Mouse (Mus musculus) cerebellum, adult 18-20 months (tissue): Measurements from ENCODE around the gene Cd180.
A peak's percentile ranks its signal among the peaks of the same experiment; 100 is the strongest.
"Not testable (repeated sequence)": the region's sequence is repeated elsewhere in the genome, so short reads cannot be mapped to it uniquely, and the experiment has no call there.

Experiments
- DNase-seq, 2 experiments: peaks; one replicate each; pipeline ENCODE4 v3.0.0; 2021

The Cd180 gene

GRCm38 (mm10) chr13:102693341-102693801 lies at the start of gene Cd180:
TSS of gene Cd180 (plus strand) at chr13:102693558.
- DNase-seq = no peak

- no peak for DNase-seq
These were observed 49.0 kb upstream of the Cd180 start for GRCm38 (mm10) chr13:102644344-102644743.

GRCm38 (mm10) chr13:102644789-102645551 lies 48.4 kb upstream of the Cd180 start:
- DNase-seq = peak; percentile 50 to 75

- DNase-seq = no peak
These were observed 47.0 kb upstream of the Cd180 start for GRCm38 (mm10) chr13:102646271-102646771.

DNA sequence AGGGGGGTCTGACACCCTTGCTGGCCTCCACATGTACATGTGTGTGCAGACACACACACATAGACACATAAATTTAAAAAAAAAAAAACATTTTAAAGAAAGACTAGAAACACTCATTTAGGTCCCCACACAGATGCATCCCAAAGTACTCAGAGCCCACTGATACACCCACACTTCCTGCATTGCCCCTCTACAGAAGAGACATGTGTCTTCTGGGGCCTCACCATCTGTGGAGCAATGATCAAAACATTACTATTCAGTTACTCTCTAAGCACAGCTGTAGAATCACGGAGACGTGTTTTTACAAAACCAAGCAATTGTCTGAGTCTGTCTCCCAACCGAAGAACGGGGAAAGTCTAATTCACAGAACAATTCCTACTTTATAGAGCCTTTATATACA lies 45.8 kb upstream of the Cd180 start:
- DNase-seq = no peak

DNA sequence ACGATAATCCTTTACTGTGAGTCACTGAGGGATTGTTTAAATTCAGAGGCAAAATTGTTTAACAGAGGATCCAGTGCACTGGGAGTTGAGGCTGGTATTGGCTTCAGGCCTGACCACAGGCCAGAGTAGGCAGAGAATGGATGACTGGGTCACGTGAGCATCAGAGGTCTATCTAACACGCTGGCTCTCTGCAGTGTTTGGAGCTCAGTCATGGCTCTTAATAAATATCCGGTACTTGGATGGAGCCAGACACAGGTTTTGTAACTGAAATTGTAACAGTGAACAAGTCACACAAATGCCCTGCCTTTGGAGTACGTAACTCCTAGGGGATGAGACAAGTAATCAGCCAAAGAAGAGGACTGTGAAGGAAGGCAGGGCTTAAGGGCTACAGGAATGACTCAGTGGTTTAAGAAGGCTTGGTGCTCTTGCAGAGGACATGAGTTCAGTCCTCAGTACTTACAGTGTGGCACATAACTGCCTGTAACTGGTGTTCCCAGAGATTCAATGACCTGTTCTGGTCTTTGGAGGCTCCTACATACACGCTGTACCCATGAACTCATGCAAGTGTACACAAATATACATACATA lies 41.0 kb upstream of the Cd180 start:
- DNase-seq = no peak

DNA sequence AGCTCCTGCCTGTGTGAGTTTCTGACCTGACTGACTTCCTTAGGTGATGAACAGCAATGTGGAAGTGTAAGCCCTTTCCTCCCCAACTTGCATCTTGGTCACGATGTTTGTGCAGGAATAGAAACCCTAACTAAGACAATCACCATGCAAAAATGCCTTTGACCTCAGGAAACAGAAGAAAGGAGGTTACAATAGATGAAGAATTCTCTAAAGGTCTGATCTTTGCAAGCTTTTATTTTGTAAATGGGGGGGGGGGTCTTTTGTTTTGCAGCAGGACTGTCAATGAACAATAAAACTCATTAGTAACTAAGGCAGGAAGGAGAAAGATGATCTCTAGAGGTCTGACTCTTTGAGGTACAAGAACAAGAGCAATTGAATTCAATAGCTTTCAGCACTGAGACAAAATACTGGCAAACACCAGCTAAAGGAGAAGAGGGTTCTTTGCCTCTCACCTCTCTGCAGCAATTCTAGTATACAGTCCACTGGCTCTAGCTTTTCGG lies 38.2 kb upstream of the Cd180 start:
- no peak for DNase-seq

GRCm38 (mm10) chr13:102656153-102656690 lies 37.1 kb upstream of the Cd180 start:
- DNase-seq = no peak

DNA sequence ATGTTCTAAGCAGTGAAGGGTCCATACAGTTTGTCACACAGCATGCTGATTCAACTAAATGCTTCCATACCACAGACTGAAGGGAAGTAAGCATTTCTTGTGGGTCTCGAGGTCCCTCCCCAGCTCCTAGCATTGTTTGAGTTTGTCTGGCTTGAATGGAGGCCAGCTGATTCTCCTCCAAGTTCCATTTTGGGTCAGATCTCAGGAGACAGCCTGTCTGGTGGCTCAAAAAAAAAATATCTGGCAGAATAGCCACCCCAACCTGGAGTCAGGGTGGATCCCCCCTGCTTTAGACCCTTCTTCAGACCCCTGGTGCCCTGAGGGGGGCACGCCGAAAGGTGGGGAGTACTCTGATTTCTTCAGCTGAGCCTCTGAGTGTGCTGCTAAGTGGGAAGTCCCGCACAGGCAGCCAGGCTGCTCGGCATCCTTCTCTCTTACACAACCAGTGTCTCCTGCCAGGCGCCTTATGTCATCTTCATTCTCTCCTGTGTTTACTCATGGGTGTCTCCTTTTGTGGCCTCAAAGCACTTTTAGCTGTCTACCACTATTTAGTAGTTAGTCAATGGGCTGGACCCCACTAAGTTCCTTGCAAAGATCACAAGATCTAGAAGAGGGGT lies 35.0 kb upstream of the Cd180 start:
- DNase-seq = peak; percentile 47 to 57

DNA sequence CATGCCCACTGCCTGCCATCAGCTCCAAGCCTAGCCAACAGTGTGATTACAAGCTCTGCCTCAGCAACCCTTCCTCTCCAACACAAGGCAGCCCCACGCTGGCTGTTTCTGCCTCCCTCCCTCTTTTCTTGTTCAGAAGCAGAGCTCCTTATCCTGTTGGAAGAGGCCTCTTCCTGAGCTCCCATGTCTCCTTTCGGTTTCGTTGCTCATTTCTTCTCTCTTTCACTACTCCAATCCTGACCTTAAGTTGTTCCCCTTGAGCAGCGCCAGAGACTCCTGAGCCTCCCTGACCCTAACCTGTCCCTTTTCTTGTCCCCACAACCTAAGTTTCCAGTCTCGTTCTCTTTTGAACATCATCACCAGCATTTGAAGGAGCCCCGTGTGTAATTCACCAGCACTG lies 29.3 kb upstream of the Cd180 start:
- no peak for DNase-seq

DNA sequence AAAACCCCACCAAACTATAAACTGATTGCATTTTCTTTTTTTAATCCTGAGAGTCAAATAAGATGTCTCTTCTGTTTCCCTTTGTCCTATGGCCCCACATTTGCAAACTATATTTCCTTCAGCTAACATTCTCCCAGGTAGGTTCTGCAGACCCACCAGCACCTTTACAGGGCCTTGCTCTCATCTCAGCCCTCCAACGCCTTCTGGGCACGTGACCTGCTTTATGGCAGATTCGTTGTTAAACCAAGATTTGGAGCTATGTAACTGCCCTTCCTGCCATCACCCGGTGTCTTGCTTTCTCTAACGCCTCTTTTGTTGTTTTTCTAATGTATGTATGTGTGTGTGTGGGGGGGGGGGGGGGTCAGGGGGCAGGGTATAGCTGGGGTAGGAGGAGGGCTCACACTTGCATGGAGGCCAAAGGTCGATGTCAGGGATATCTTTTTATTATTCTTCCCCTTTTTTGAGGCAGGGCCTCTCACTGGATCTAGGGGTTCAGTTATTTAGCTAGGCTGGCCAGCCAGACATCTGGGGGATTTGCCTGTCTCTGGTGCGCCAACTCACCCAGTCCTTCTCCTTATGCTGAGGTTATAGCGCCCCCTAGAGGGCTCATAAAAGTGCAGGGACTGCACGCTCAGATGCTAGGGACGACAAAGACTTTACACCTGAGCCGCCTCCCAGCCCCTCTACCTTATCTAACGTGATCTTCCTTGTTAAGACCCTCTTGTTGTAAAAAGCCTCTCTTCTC lies 28.3 kb upstream of the Cd180 start:
- no peak for DNase-seq

DNA sequence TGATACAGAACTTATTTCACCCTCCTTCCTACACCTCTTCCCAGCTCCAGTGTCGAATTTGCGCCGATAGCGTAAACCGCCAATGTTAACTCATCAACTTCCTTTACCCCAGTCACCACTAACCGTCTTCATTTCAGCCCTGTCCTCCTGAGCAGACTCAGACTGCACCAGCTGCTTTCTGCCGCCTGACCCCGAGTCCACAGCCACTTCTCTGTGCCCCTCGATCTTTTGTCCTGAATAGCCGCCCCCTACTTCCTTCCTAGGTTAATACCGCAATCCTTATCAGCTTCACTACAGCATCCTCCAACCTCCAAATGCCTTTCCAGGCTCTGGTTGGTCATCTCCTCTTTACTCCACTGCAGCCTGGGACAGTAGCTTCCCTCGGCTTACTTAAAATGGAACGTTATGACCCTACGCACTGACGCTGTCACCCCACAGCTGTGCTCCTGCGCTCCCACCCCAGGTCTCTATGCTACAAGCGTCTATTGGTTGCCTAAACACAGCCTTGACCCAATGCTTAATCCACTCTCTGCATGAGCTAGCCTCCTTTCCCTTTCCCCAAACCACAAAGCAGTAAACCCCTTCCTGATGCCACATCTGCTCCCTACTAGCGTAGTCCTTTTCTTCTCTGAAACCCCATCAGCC lies 27.6 kb upstream of the Cd180 start:
- DNase-seq = no peak

DNA sequence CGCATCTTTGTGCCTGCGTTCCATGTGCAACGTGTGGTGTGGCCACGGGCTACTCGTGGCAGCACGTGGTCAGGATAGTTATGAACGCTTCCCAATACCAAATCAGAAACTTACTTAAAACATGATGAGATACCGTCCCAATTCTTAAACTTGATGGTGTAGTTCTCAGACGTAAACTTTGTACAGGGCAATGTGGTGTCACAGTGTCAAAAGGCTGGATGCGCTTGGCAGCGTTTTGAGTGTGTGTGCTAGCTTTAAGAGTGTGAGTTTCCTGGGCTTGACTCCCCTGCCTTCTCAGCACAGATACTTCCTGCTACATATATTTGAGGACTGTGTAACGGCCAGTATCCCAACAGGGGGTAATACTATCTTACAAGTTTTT lies 27.1 kb upstream of the Cd180 start:
- DNase-seq = no peak

DNA sequence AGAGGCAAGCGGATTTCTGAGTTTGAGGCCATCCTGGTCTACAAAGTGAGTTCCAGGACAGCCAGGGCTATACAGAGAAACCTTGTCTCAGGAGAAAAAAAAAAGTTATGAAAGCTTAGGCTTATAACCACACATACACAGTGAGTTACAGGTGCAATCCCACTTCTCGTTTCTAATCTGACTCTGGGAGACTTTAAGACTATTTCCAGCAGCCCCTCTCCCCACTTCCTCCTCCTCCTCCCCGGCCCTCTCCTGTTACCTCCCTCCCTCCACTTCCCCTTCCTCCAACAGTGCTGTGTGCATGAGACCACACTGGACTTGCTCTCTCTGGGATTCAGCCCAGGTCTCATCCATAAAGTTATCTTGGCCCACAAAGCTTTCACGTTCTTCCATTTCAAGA lies 26.6 kb upstream of the Cd180 start:
- no peak for DNase-seq

GRCm38 (mm10) chr13:102667401-102667800 lies 26.0 kb upstream of the Cd180 start:
- DNase-seq = no peak

- no peak for DNase-seq
These were observed 25.5 kb upstream of the Cd180 start for GRCm38 (mm10) chr13:102667842-102668241.

- no peak for DNase-seq
These were observed 24.4 kb upstream of the Cd180 start for GRCm38 (mm10) chr13:102668933-102669332.

GRCm38 (mm10) chr13:102669522-102670256 lies 23.7 kb upstream of the Cd180 start:
- DNase-seq = no peak

DNA sequence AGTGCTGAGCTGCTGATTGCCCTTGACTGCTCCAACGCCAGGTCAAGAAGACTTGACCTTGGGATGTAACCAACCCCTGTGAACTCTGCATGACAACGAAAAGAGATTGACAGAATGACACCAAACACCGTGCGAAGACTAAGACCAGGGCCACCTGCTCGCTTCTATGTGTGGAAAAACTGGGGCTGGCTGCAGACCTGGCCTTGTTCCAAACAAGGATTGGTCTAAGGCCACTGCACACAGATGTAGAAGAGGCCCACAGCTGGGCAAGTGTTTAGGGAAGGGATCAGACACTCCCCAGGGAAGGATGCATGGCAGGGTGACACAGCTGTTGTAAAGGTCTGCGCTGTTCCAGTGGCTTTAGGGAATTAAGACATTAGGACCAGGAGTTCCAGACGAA lies 22.9 kb upstream of the Cd180 start:
- no peak for DNase-seq

DNA sequence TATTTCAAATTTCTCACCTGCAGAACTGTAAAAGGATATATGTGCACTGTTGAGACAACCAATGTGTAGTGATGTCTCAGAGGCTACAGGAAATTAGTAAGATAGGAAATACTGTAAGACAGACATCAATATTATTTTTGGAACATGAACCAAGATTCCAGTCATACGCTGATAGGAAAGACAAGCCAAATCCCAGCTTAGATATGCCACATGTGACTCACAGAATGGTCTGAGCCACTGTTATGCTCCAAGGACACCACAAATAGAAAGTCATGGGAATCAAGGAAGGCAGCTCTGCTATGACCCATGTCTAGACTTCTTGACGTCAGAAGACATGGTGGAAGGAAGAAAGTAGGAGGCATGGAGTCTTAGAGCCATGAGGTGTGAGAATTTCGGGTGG lies 19.3 kb upstream of the Cd180 start:
- DNase-seq = no peak

DNA sequence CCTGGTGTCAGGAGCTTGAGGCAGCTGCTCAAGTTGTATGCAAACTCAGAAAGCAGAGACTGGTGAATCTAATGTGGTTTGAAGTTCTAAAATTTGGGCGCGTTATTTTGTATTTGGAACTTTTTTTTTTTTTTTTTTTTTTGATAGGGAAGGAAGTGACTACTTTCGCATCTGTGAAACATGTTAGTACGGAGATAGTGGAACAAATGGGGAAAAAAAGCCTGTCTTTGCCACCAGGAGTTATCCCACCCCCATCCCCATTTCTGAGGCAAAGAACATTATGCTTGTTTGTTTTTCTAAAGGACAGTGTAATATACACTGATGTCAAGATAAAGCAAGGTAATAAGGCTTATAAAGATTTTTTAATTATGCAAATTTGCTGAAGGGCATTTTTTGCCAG lies 15.8 kb upstream of the Cd180 start:
- DNase-seq = not testable (repeated sequence)

DNA sequence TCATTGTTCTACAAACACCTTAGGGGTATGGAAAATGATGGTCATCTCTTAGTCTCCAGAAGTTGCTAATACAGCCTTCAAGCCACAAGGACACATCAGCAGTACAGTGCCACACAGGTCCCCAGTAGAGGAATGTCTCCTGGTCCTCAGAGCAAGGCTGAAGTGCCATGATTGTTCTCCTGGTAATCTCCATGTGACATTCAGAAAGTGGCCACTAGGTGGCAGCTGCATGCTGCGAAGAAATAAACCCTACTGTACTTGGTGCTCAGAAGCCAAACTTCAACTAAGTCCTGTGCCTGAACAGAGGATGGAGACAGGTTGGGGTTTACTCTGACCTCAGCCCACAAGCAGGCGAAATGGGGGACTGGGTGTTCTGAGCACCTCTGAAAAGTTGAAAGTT lies 14.9 kb upstream of the Cd180 start:
- DNase-seq = peak; percentile 63 to 72
